In the genomic region with DNA sequence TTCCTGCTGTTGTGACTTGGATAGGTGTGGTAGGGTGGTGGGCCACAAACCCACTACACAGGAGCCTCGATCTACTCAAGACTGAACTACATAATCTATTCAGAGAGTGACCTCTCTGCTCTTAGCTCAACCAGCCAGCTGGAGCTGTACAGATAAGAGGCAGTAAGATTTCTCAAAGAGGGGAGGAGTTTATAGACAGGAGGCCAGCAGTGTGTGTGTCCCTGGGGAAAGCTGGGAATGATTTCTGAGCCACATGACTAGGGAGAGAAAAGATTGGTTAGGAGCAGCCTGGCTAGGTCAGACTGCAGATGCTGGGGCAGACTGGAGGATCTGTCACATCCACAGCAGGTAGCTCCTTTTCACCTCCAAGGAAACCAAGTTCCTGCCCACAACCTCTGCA, we compare ENCODE assay signal across 12 mouse cellular contexts.
A peak's percentile ranks its signal among the peaks of the same experiment; 100 is the strongest.
DNase-seq lines count a peak whose midpoint lies in the region; ATAC-seq lines count a peak whose summit lies in the region.
"Had no signal": no experiment of that assay in that cellular context is flagged by ENCODE, and none has a peak within 500 bp of the region (broad histone marks: within the 10 kb centered on the region; RNA-seq: fewer than 3 reads in every experiment).

No protein-coding gene starts in this region.

- H3K27me3 ChIP-seq in limb, embryonic 12.5 days: no peaks in the 10 kb centered on the region

- no peaks in the 10 kb centered on the region for H3K9me3 ChIP-seq in limb, embryonic 12.5 days

- H3K4me1 ChIP-seq in limb, embryonic 12.5 days (replicated peaks): peaks cover 54% of the 10 kb centered on the region

- ATAC-seq in limb, embryonic 12.5 days (ENCODE audit: insufficient number of reproducible peaks, insufficient read depth, low FRiP score, low TSS enrichment, low read depth): no peak

- 0 out of 2 replicates have a peak overlapping the region, but pooled peaks have one; percentile 14 for H3K27ac ChIP-seq in limb, embryonic 12.5 days

- H3K36me3 ChIP-seq in limb, embryonic 12.5 days: no peaks in the 10 kb centered on the region

- DNase-seq in adrenal gland, adult 2 months: peak; percentile 63
- DNase-seq in adrenal gland, postnatal 4 days (ENCODE audit: low spot score in 2 of 2): no peak
- peak; percentile 47 for DNase-seq in retina, embryonic 14.5 days (ENCODE audit: low spot score)
- no peak for DNase-seq in retina, postnatal 1 day
- DNase-seq in cerebellum, postnatal 25 days: no peak
- DNase-seq in neural tube, embryonic 10.5 days (ENCODE audit: extremely low spot score, low spot score): no peak
- DNase-seq in Muller cell, postnatal 12 days (ENCODE audit: inconsistent ontology term): no peak
- DNase-seq: cerebellum, postnatal 36 days; kidney, adult 18-20 months; lung, adult 2 months; right cerebral cortex, postnatal 4 days had no signal

- no peak overlapping the region for H3K9ac ChIP-seq in limb, embryonic 12.5 days (replicated peaks)

- H3K4me2 ChIP-seq in limb, embryonic 12.5 days: no peak overlapping the region

- H3K4me3 ChIP-seq in limb, embryonic 12.5 days (replicated peaks): no peak overlapping the region

- WGBS in limb, embryonic 12.5 days: 63% methylated on average over 1 of the region's 1 CpGs

Comparison
In these comparisons a context has a peak if more than half of its experiments do, and no peak if none do; other contexts are left out.
1. DNase-seq: peak in adrenal gland, adult 2 months (single experiment) and retina, embryonic 14.5 days (single experiment); none in adrenal gland, postnatal 4 days (0 of 2), retina, postnatal 1 day (single experiment), cerebellum, postnatal 25 days (0 of 2), neural tube, embryonic 10.5 days (single experiment) and Muller cell, postnatal 12 days (single experiment).